ENCODE assay signal across 10 mouse cellular contexts in genomic region chr17:91216429-91216828, GRCm38 (mm10).
DNase-seq lines count a peak whose midpoint lies in the region; ATAC-seq and TF ChIP-seq lines count a peak whose summit lies in the region.
"Had no signal": no experiment of that assay in that cellular context is flagged by ENCODE, and none has a peak within 500 bp of the region (broad histone marks: within the 10 kb centered on the region; RNA-seq: fewer than 3 reads in every experiment).

No protein-coding gene starts in this region.

- no peak overlapping the region for H3K27ac ChIP-seq in hindbrain, embryonic 10.5 days
- H3K27ac ChIP-seq in hindbrain, embryonic 13.5 days: no peak overlapping the region
- H3K27ac ChIP-seq in embryonic facial prominence, embryonic 10.5 days (replicated peaks): no peak overlapping the region
- no peak overlapping the region for H3K27ac ChIP-seq in thymus, adult 2 months (ENCODE audit: control insufficient read depth, insufficient read depth, low read length)
- H3K27ac ChIP-seq in forebrain, embryonic 14.5 days (ENCODE audit: low read depth, low read length): no peak overlapping the region

- no peaks in the 10 kb centered on the region for H3K27me3 ChIP-seq in hindbrain, embryonic 10.5 days (ENCODE audit: insufficient read depth, poor library complexity, severe bottlenecking)
- H3K27me3 ChIP-seq in hindbrain, embryonic 13.5 days: no peaks in the 10 kb centered on the region
- no peaks in the 10 kb centered on the region for H3K27me3 ChIP-seq in embryonic facial prominence, embryonic 10.5 days (replicated peaks; ENCODE audit: low read depth, poor library complexity, severe bottlenecking)
- H3K27me3 ChIP-seq in thymus, adult 2 months (ENCODE audit: control insufficient read depth, insufficient read depth, low read length): no peaks in the 10 kb centered on the region
- H3K27me3 ChIP-seq in forebrain, embryonic 14.5 days (replicated peaks; ENCODE audit: control insufficient read depth, insufficient read depth, low read length): no peaks in the 10 kb centered on the region
- H3K27me3 ChIP-seq: CH12.LX had no signal

- no peak overlapping the region for H3K9ac ChIP-seq in hindbrain, embryonic 13.5 days
- no peak overlapping the region for H3K9ac ChIP-seq in forebrain, embryonic 14.5 days (ENCODE audit: low read length)

- H3K4me1 ChIP-seq in hindbrain, embryonic 10.5 days (replicated peaks): no peaks in the 10 kb centered on the region
- no peaks in the 10 kb centered on the region for H3K4me1 ChIP-seq in hindbrain, embryonic 13.5 days (replicated peaks)
- no peaks in the 10 kb centered on the region for H3K4me1 ChIP-seq in embryonic facial prominence, embryonic 10.5 days
- no peaks in the 10 kb centered on the region for H3K4me1 ChIP-seq in thymus, adult 2 months (replicated peaks; ENCODE audit: control insufficient read depth, insufficient read depth, low read length)
- H3K4me1 ChIP-seq in forebrain, embryonic 14.5 days (ENCODE audit: control insufficient read depth, insufficient read depth, low read length): no peaks in the 10 kb centered on the region

- no peaks in the 10 kb centered on the region for H3K9me3 ChIP-seq in hindbrain, embryonic 10.5 days
- no peaks in the 10 kb centered on the region for H3K9me3 ChIP-seq in hindbrain, embryonic 13.5 days
- no peaks in the 10 kb centered on the region for H3K9me3 ChIP-seq in embryonic facial prominence, embryonic 10.5 days
- no peaks in the 10 kb centered on the region for H3K9me3 ChIP-seq in forebrain, embryonic 14.5 days (replicated peaks; ENCODE audit: control insufficient read depth, low read length)

- TF ChIP-seq POLR2A in thymus, adult 2 months (IDR thresholded peaks at IDR 0.05; ENCODE audit: control insufficient read depth, extremely low read depth, insufficient read depth, low read length, poor library complexity): no peak

- TF ChIP-seq CTCF in thymus, adult 2 months (IDR thresholded peaks at IDR 0.05; ENCODE audit: borderline replicate concordance, control insufficient read depth, extremely low read depth, insufficient read depth, low read length, poor library complexity): no peak

- peak; percentile 13 for DNase-seq in hindbrain, embryonic 10.5 days (ENCODE audit: low spot score)
- DNase-seq in lung, postnatal 14 days: peak; percentile 5
- no peak for DNase-seq in lung, postnatal 4 days
- DNase-seq in Muller cell, postnatal 12 days (ENCODE audit: inconsistent ontology term): peak; percentile 4
- DNase-seq in embryonic facial prominence, embryonic 10.5 days (ENCODE audit: low spot score): peak; percentile 25
- DNase-seq in thymus, adult 2 months: no peak
- DNase-seq in forebrain, embryonic 14.5 days (ENCODE audit: low spot score): no peak
- DNase-seq: heart, adult 11 months had no signal

- no peak overlapping the region for H3K4me3 ChIP-seq in hindbrain, embryonic 10.5 days
- H3K4me3 ChIP-seq in hindbrain, embryonic 13.5 days: no peak overlapping the region
- H3K4me3 ChIP-seq in embryonic facial prominence, embryonic 10.5 days: no peak overlapping the region
- no peak overlapping the region for H3K4me3 ChIP-seq in thymus, adult 2 months (ENCODE audit: control insufficient read depth, insufficient read depth, low read length)
- no peak overlapping the region for H3K4me3 ChIP-seq in forebrain, embryonic 14.5 days (ENCODE audit: low read depth, low read length)

- H3K36me3 ChIP-seq in hindbrain, embryonic 10.5 days: no peaks in the 10 kb centered on the region
- H3K36me3 ChIP-seq in hindbrain, embryonic 13.5 days: no peaks in the 10 kb centered on the region
- no peaks in the 10 kb centered on the region for H3K36me3 ChIP-seq in embryonic facial prominence, embryonic 10.5 days (replicated peaks)
- H3K36me3 ChIP-seq in thymus, adult 2 months (ENCODE audit: control insufficient read depth, insufficient read depth, low read length): no peaks in the 10 kb centered on the region
- no peaks in the 10 kb centered on the region for H3K36me3 ChIP-seq in forebrain, embryonic 14.5 days (ENCODE audit: control insufficient read depth, insufficient read depth, low read length)

- no peak overlapping the region for H3K4me2 ChIP-seq in hindbrain, embryonic 13.5 days
- no peak overlapping the region for H3K4me2 ChIP-seq in forebrain, embryonic 14.5 days (ENCODE audit: low read length)

- no peak for ATAC-seq in hindbrain, embryonic 13.5 days (ENCODE audit: low FRiP score)
- ATAC-seq in forebrain, embryonic 14.5 days: no peak

Comparison
In these comparisons a context has a peak if more than half of its experiments do, and no peak if none do; other contexts are left out.
1. DNase-seq: peak in hindbrain, embryonic 10.5 days (single experiment), lung, postnatal 14 days (single experiment), Muller cell, postnatal 12 days (single experiment) and embryonic facial prominence, embryonic 10.5 days (single experiment); none in lung, postnatal 4 days (0 of 2), thymus, adult 2 months (single experiment) and forebrain, embryonic 14.5 days (single experiment).